Mouse (Mus musculus): ENCODE measurements around the gene Nckap5. TPM values are rescaled to one million over a fixed set of nuclear protein-coding genes. Genes with fewer than 3 reads are reported as not detected.
"Not testable (repeated sequence)": the region's sequence is repeated elsewhere in the genome, so short reads cannot be mapped to it uniquely, and the experiment has no call there.

The Nckap5 gene
- polyA plus RNA-seq (2012; rRNA removed), result 0.66 and 0.86 TPM in 2 replicates

DNA sequence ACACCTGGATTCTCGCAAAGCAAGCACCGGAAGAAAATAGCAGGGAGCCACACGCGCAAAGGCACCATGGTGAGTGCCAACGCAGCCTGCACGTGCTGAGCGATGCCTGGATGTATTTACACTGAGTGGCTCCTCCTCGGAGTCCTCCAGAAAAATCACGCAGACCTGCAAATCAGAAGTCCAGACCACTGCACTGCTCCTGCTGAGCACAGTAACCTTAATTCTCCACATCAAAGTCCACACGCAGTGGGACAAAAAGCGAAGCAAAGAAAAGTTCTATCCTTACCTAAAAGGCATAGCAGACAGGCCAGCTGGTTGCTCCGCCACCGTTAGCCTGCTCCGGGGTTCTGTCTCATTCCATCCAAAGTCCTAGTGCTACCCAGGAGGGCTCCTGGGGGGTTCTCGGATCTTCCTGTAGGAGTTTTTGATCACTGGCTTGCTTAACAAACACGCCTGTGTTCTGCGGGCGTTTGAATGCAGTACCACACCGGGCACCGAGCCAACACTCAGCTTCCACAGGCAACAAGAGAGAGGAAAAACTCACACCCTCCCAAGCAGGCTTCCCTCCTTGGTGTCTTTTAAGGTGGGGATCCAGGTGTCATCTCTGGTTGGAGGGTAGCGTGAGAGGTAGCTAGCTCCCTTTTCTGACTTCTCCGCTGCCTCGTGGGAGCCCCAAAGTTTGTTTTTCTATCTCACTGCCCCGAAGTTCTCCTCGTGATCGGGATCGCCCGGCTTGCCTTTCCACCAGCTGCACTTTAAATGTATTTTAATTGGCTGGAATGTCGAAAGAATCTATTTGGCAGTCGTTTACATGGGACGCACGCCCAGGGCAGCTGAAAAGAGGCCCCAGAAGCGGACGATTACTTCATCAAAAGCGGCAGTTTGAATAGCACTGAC lies at the start of gene Nckap5:
Nckap5 (minus strand) TSS at position 769 of the 897 bp plus-strand sequence.
- DNase-seq (ENCODE audit: low read depth), result no peak

DNA sequence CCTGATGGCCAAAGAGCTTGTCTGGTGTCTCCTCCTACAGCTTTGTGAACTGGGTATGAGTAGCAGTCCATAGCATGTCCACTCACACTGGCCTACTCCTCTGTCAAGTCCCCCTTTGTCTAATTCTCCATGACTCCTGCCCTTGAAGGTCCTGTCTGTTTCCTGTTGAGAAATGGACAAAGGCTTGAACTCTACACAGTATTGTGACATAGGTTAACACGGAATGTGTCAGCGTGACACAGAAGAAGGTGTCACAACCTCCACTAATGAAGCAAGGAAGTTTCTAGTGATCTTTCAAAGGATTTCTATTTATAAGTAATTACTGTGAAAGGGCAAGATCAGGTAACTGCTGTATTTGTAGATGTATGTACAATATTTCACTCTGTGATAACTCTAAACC lies 46.9 kb upstream of the Nckap5 start:
- no peak for DNase-seq (ENCODE audit: low read depth)

GRCm38 (mm10) chr1:126868372-126868771 lies 37.8 kb upstream of the Nckap5 start:
- no peak for DNase-seq (ENCODE audit: low read depth)

DNA sequence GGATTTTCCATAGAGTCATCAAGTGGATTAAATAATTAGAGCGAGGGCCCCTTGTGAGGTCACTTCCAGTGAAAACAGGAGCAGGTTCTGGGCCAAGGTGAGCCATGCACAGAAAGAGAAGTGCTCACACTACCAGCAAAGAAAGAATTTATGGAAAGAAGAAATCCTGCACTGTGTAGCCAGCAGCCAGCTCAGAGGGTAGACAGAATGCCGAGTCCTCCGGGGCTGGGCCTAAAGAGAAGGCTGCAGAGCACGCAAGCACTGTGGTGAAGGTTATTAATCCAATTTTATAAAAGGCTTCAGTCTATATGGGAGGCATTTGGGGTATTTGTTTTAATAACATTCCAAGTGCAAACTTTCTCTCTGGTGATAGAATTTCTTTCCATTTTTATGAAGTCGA lies 37.3 kb upstream of the Nckap5 start:
- no peak for DNase-seq (ENCODE audit: low read depth)

DNA sequence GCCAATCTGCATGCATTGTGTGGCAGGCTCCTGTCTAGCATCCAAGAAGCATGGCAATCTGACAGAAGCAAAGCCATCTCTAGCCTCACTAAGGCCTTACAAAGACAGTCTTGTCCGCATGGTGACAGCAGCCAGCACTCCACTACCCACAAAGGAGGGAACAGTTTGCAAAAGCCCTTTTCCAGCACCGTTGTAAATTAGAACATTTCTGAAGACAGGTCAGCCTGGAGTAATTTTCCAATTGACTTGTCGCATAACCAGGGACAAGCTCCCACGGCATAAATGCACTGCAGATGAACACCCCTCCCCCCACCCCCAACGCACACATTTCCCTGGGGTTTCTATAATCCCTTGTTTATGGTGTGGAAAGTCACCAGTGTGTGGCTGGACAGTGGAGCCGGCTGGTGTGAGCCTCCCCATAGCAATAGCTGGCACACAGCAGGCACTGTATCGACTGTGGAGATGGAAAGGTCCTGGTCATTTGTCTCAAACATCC lies 35.0 kb upstream of the Nckap5 start:
- DNase-seq (ENCODE audit: low read depth), result no peak

- no peak for DNase-seq (ENCODE audit: low read depth)
Measured at GRCm38 (mm10) chr1:126861816-126862215, 31.2 kb upstream of the Nckap5 start.

- no peak for DNase-seq (ENCODE audit: low read depth)
Measured at GRCm38 (mm10) chr1:126860537-126860936, 29.9 kb upstream of the Nckap5 start.

DNA sequence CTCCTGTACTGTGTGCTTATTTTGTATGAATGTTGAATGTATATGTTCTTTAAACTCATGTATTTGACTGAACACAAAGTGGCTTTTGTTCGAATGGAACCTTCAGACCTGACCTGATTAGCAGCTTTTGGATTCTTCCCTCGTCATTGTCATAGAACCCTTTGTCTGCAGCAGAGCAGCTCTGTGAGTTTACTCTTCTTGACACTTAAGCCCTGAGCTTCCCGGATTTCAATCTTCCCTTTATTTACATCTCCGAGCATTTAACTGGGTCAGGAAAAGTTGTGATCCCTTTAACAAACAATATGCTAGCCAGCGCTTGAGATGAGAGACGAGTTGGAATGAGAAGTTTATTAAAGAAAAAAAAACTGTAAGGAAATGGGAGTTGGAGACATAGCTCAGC lies 18.9 kb upstream of the Nckap5 start:
- DNase-seq (ENCODE audit: low read depth), result no peak

DNA sequence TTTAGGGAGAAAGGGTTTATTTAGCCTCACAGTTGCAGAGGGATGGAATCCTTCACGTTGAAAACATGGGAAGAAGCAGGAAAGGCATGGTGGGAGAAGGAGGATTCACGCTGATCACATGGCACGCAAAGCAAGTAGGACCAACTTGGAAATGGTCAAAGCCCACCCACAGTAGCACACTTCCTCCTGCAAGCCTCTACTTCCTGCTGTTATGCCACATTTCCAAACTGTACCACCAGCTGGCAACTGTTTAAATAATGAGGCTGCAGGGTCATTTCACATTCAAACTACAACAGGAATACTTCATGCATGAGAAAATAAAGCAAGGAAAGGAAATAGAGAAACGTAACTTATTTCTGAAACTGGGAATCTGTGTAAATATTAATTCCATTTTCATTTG lies 15.7 kb upstream of the Nckap5 start:
- no peak for DNase-seq (ENCODE audit: low read depth)

DNA sequence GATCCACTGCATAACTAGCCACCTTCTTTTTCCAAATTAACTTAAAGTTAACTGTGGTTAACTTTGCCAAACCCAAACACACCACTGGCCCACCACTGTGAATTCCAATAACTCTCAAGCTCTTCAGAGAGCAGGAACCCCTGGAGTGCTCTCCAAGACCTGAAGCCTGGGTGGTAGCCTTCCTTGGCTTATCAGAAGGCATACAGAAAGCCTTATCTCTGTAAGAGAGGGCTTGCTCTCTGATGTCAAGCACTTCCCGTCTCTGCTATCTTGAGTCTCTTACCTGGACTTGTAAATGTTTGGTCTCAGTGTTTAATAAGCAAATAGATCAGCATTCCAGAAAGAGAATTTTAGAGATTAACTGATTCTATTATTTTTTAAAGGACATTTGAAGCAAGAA lies 2.3 kb upstream of the Nckap5 start:
- no peak for DNase-seq (ENCODE audit: low read depth)

- DNase-seq (ENCODE audit: low read depth), result no peak
Measured at GRCm38 (mm10) chr1:126829031-126829430, 1.6 kb downstream of the Nckap5 start.

- DNase-seq (ENCODE audit: low read depth), result no peak
Measured at GRCm38 (mm10) chr1:126824841-126825240, 5.8 kb downstream of the Nckap5 start.

- no peak for DNase-seq (ENCODE audit: low read depth)
Measured at GRCm38 (mm10) chr1:126822246-126822645, 8.4 kb downstream of the Nckap5 start.

GRCm38 (mm10) chr1:126817381-126818034 lies 13.1 kb downstream of the Nckap5 start:
- DNase-seq (ENCODE audit: low read depth), result no peak

DNA sequence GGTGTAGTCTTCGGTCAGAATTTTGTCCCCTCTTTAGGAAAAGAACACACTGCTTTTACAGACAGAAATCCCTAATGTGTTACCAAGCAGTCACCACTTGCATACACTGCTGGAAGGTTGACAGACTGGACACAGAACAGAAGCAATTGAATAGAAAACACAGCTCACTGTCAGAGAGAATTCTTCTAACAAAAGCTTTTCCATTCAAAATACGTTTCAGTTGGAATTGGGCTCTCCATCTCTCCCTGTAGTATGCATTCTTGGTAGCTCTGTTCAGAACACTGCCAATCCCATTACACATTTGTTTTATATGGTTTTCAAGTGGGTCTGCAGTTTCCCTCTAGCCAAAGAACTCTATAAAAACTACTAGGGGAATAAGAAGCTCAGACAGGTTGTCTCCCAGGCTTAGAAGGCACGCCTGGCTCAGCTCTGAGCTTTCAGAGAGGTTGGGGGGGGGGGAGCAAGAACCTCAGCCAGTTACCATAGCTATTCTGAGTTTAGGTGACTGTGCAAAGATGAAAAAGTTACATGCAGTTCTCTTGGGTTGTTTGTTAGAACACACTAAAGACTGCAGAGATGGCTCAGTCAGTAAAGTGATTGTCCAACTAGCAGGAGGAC lies 23.5 kb downstream of the Nckap5 start:
- DNase-seq (ENCODE audit: low read depth), result no peak

- DNase-seq (ENCODE audit: low read depth), result no peak
Measured at GRCm38 (mm10) chr1:126806548-126806947, 24.1 kb downstream of the Nckap5 start.

GRCm38 (mm10) chr1:126802405-126802804 lies 28.2 kb downstream of the Nckap5 start:
- DNase-seq (ENCODE audit: low read depth), result no peak

DNA sequence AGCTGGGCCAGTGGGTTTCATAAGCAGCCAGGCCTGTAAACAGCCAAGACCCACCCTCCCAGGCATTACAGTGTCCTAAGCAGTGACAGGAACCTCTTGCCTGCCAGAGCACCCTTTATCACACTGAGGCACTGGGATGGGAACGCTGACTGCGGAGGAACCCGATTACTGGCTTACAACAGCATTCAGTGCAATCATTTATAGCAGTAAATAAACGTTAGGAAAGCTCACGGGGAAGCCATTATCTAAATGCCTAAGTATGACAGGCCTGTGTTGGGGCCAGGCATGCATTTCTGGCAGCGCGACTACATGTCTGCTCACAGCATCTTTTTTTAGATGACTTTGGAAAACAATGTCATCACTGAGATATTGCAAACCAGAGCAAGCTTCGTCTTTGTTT lies 28.9 kb downstream of the Nckap5 start:
- DNase-seq (ENCODE audit: low read depth), result no peak

- no peak for DNase-seq (ENCODE audit: low read depth)
Measured at GRCm38 (mm10) chr1:126799379-126799798, 31.2 kb downstream of the Nckap5 start.

GRCm38 (mm10) chr1:126780354-126780941 lies 50.2 kb downstream of the Nckap5 start:
- DNase-seq (ENCODE audit: low read depth), result not testable (repeated sequence)

DNA sequence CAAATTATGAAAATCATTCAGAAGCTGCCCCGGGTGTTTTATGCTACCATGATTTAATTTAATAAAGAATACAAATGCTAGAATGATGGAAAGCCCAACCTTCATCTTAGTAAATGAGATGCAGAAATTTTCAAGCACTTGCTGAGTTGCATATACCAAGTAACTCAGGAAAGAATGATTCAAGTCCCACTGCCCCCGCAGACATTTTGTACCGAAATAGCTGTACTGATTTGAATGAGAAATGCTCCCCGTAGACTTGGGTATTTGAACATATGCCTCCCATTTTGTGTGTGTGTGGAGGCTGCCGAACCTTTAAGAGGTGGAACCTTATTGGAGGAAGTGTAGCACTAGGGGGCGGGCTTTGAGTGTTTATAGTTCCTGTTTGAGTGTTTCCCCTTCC lies 56.7 kb downstream of the Nckap5 start:
- not testable (repeated sequence) for DNase-seq (ENCODE audit: low read depth)

DNA sequence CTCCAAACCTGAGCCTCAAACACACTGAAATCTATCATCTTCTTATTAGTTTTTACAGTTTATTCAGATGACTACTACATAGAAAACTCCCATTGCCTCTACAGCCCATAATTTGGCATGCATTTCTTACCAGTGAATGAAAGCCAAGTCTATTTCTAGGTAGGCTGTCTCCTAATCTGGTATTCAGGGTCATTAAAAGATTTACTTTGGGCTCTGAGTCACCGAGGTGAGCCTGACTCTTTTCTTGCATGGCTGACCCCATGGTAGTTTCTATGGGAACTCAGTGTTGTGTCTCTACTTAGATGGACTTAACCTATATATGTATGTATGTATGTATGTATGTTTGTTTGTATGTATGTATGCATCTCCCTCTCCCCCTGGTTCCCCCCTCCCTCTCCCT lies 63.6 kb downstream of the Nckap5 start:
- DNase-seq (ENCODE audit: low read depth), result no peak

Measured in gonadal fat pad, adult 2 months (tissue).